Comparison of ENCODE assay signal across 9 mouse cellular contexts in genomic region chr7:4145552-4146190, GRCm38 (mm10). TPM values are rescaled to one million over a fixed set of nuclear protein-coding genes. Genes with fewer than 3 reads are reported as not detected.
A peak's percentile ranks its signal among the peaks of the same experiment; 100 is the strongest.
DNase-seq lines count a peak whose midpoint lies in the region; ATAC-seq and TF ChIP-seq lines count a peak whose summit lies in the region.
"Had no signal": no experiment of that assay in that cellular context is flagged by ENCODE, and none has a peak within 500 bp of the region (broad histone marks: within the 10 kb centered on the region; RNA-seq: fewer than 3 reads in every experiment).

No protein-coding gene starts in this region.

- 71% methylated on average over 6 of the region's 6 CpGs for WGBS in midbrain, embryonic 14.5 days
- WGBS in midbrain, embryonic 15.5 days, result 73% methylated on average over 6 of the region's 6 CpGs
- 61% methylated on average over 6 of the region's 6 CpGs for WGBS in bone marrow, adult 2 months

- H3K4me2 ChIP-seq in midbrain, embryonic 14.5 days (ENCODE audit: low read length), result no peak overlapping the region
- H3K4me2 ChIP-seq in midbrain, embryonic 15.5 days, result no peak overlapping the region

- DNase-seq in cerebellum, adult 18-20 months, result peak; percentile 66
- no peak for DNase-seq in cerebellum, adult 11 months
- DNase-seq in midbrain, embryonic 14.5 days, result peak; percentile 70
- DNase-seq in heart, postnatal 10 days, result peak; percentile 51 to 79
- peak; percentile 76 for DNase-seq in lung, postnatal 10 days
- peak; percentile 56 for DNase-seq in thymus, postnatal 0 days (ENCODE audit: low spot score)

- no peak overlapping the region for H3K4me3 ChIP-seq in midbrain, embryonic 14.5 days (replicated peaks; ENCODE audit: low read depth, low read length)
- H3K4me3 ChIP-seq in midbrain, embryonic 15.5 days, result no peak overlapping the region
- H3K4me3 ChIP-seq in bone marrow, adult 2 months (replicated peaks; ENCODE audit: control insufficient read depth, low read depth, low read length), result no peak overlapping the region
- H3K4me3 ChIP-seq: myocyte had no signal

- peak; percentile 91 for TF ChIP-seq CTCF in bone marrow, adult 2 months (IDR thresholded peaks at IDR 0.05; ENCODE audit: control insufficient read depth, insufficient read depth, low read length)

- intact Hi-C loops in heart, postnatal 10 days (cut with DNase I), result loop anchor here (5.0 to 10.0 kb wide), 2 partner anchors 43 to 501 kb away; partner anchors contain the start of gene Cnot3

- peaks cover 5% of the 10 kb centered on the region for H3K27me3 ChIP-seq in midbrain, embryonic 14.5 days (ENCODE audit: control insufficient read depth, insufficient read depth, low read length)
- H3K27me3 ChIP-seq in midbrain, embryonic 15.5 days (replicated peaks), result peaks cover under 1% of the 10 kb centered on the region; the same call in 1 of the 2 replicates

- TF ChIP-seq POLR2A in bone marrow, adult 2 months (IDR thresholded peaks at IDR 0.05; ENCODE audit: borderline replicate concordance, control insufficient read depth, low read depth, low read length), result no peak

- H3K27ac ChIP-seq in midbrain, embryonic 14.5 days (replicated peaks; ENCODE audit: low read depth, low read length), result no peak overlapping the region
- H3K27ac ChIP-seq in midbrain, embryonic 15.5 days, result no peak overlapping the region
- H3K27ac ChIP-seq in bone marrow, adult 2 months (ENCODE audit: control insufficient read depth, insufficient read depth, low read depth, low read length, poor library complexity), result no peak overlapping the region

- no peak for ATAC-seq in midbrain, embryonic 14.5 days (ENCODE audit: low FRiP score, low TSS enrichment)
- ATAC-seq in midbrain, embryonic 15.5 days (replicated peaks), result no peak

- H3K9ac ChIP-seq in midbrain, embryonic 14.5 days (replicated peaks; ENCODE audit: low read length), result no peak overlapping the region
- H3K9ac ChIP-seq in midbrain, embryonic 15.5 days, result no peak overlapping the region

- peaks cover 16% of the 10 kb centered on the region for H3K4me1 ChIP-seq in midbrain, embryonic 14.5 days (ENCODE audit: control insufficient read depth, insufficient read depth, low read length)
- peaks cover 21% of the 10 kb centered on the region for H3K4me1 ChIP-seq in midbrain, embryonic 15.5 days
- no peaks in the 10 kb centered on the region; the same call in 1 of the 2 replicates for H3K4me1 ChIP-seq in bone marrow, adult 2 months (ENCODE audit: control insufficient read depth, insufficient read depth, low read length)

- no peaks in the 10 kb centered on the region for H3K9me3 ChIP-seq in midbrain, embryonic 14.5 days (ENCODE audit: control insufficient read depth, low read length)
- no peaks in the 10 kb centered on the region for H3K9me3 ChIP-seq in midbrain, embryonic 15.5 days

- peaks cover 76% of the 10 kb centered on the region for H3K36me3 ChIP-seq in midbrain, embryonic 14.5 days (ENCODE audit: control insufficient read depth, insufficient read depth, low read length)
- peaks cover 65% of the 10 kb centered on the region for H3K36me3 ChIP-seq in midbrain, embryonic 15.5 days (replicated peaks)

RNA-seq across cellular contexts. Expression of gene Leng9, which starts 4.5 kb away (rescaled TPM):
- 3.4 and 4.8 TPM in 2 replicates for polyA plus RNA-seq in midbrain, embryonic 14.5 days (2014; fragmentation: Nextera tagmentation; extraction: Ambion mirVana)
- polyA plus RNA-seq in midbrain, embryonic 15.5 days (2015; fragmentation: Nextera tagmentation; extraction: Ambion mirVana), result 5.2 and 6.0 TPM in 2 replicates
- polyA plus RNA-seq in bone marrow, adult 2 months (2011; ENCODE audit: insufficient read depth, insufficient read length, low replicate concordance, missing spikeins), result 0.92 and 2.4 TPM in 2 replicates
- 1 to 10 TPM; 2.8 to 3.2 TPM for total RNA-seq in heart, postnatal 10 days (2021)
- polyA plus RNA-seq in thymus, postnatal 0 days (2015; fragmentation: Nextera tagmentation; extraction: Ambion mirVana), result 7.0 and 8.7 TPM in 2 replicates

RNA-seq across cellular contexts. Expression of gene Leng8, which starts 8.8 kb away (rescaled TPM):
- 68.4 and 77.3 TPM in 2 replicates for polyA plus RNA-seq in midbrain, embryonic 14.5 days (2014; fragmentation: Nextera tagmentation; extraction: Ambion mirVana)
- 102 and 104 TPM in 2 replicates for polyA plus RNA-seq in midbrain, embryonic 15.5 days (2015; fragmentation: Nextera tagmentation; extraction: Ambion mirVana)
- polyA plus RNA-seq in bone marrow, adult 2 months (2011; ENCODE audit: insufficient read depth, insufficient read length, low replicate concordance, missing spikeins), result 96.9 and 247 TPM in 2 replicates
- 10 to 100 TPM; 57.3 to 57.9 TPM for total RNA-seq in heart, postnatal 10 days (2021)
- 23.0 and 30.9 TPM in 2 replicates for polyA plus RNA-seq in thymus, postnatal 0 days (2015; fragmentation: Nextera tagmentation; extraction: Ambion mirVana)

RNA-seq across cellular contexts. Expression of gene Cdc42ep5, which starts 19.0 kb away (rescaled TPM):
- polyA plus RNA-seq in midbrain, embryonic 14.5 days (2014; fragmentation: Nextera tagmentation; extraction: Ambion mirVana), result 3.1 and 5.3 TPM in 2 replicates
- polyA plus RNA-seq in midbrain, embryonic 15.5 days (2015; fragmentation: Nextera tagmentation; extraction: Ambion mirVana), result 6.2 and 6.4 TPM in 2 replicates
- polyA plus RNA-seq in bone marrow, adult 2 months (2011; ENCODE audit: insufficient read depth, insufficient read length, low replicate concordance, missing spikeins), result 3.2 and 4.0 TPM in 2 replicates
- total RNA-seq in heart, postnatal 10 days (2021), result 10 to 100 TPM; 11.6 to 12.3 TPM
- 12.3 and 12.6 TPM in 2 replicates for polyA plus RNA-seq in thymus, postnatal 0 days (2015; fragmentation: Nextera tagmentation; extraction: Ambion mirVana)

RNA-seq across cellular contexts. Expression of gene Ttyh1, which starts 26.5 kb away (rescaled TPM):
- 104 and 112 TPM in 2 replicates for polyA plus RNA-seq in midbrain, embryonic 14.5 days (2014; fragmentation: Nextera tagmentation; extraction: Ambion mirVana)
- 115 and 144 TPM in 2 replicates for polyA plus RNA-seq in midbrain, embryonic 15.5 days (2015; fragmentation: Nextera tagmentation; extraction: Ambion mirVana)
- polyA plus RNA-seq in bone marrow, adult 2 months (2011; ENCODE audit: insufficient read depth, insufficient read length, low replicate concordance, missing spikeins), result 5.3 TPM in 1 of 2 replicates, not detected in the other
- 1 to 10 TPM; 1.4 to 2.3 TPM for total RNA-seq in heart, postnatal 10 days (2021)
- 0.76 and 0.96 TPM in 2 replicates for polyA plus RNA-seq in thymus, postnatal 0 days (2015; fragmentation: Nextera tagmentation; extraction: Ambion mirVana)
